ENCODE assay signal across 21 mouse cellular contexts in genomic region chr3:121157546-121158330, GRCm38 (mm10). TPM values are rescaled to one million over a fixed set of nuclear protein-coding genes. Genes with fewer than 3 reads are reported as not detected.
A peak's percentile ranks its signal among the peaks of the same experiment; 100 is the strongest.
DNase-seq lines count a peak whose midpoint lies in the region; ATAC-seq and TF ChIP-seq lines count a peak whose summit lies in the region.
"Had no signal": no experiment of that assay in that cellular context is flagged by ENCODE, and none has a peak within 500 bp of the region (broad histone marks: within the 10 kb centered on the region; RNA-seq: fewer than 3 reads in every experiment).

No protein-coding gene starts in this region.

- no peaks in the 10 kb centered on the region for H3K27me3 ChIP-seq in forebrain, embryonic 12.5 days
- no peaks in the 10 kb centered on the region for H3K27me3 ChIP-seq in forebrain, postnatal 0 days (ENCODE audit: insufficient read depth, low read length)
- H3K27me3 ChIP-seq: CH12.LX; embryonic facial prominence, embryonic 12.5 days; liver, embryonic 13.5 days; midbrain, embryonic 12.5 days had no signal

- peak overlapping the region; percentile 24; the same call in 1 of the 2 replicates for H3K4me2 ChIP-seq in forebrain, embryonic 12.5 days
- peak overlapping the region; percentile 34 for H3K4me2 ChIP-seq in forebrain, postnatal 0 days (ENCODE audit: low read depth)
- H3K4me2 ChIP-seq: embryonic facial prominence, embryonic 12.5 days; liver, embryonic 13.5 days; midbrain, embryonic 12.5 days had no signal

- intact Hi-C loops in left cerebral cortex, postnatal 4 days (cut with DNase I) = no loop called here
- intact Hi-C loops in left cerebral cortex, postnatal 10 days (cut with DNase I) = no loop called here

- WGBS in forebrain, embryonic 12.5 days = 61% methylated on average over 10 of the region's 10 CpGs
- WGBS in forebrain, postnatal 0 days = 53% methylated on average over 10 of the region's 10 CpGs

- H3K27ac ChIP-seq in forebrain, embryonic 12.5 days = peak overlapping the region; percentile 58; the same call in 1 of the 2 replicates
- peak overlapping the region; percentile 45 for H3K27ac ChIP-seq in forebrain, postnatal 0 days (ENCODE audit: low read depth, low read length)
- H3K27ac ChIP-seq: embryonic facial prominence, embryonic 12.5 days; heart, embryonic 10.5 days; liver, embryonic 13.5 days; midbrain, embryonic 12.5 days had no signal

- H3K4me3 ChIP-seq in forebrain, embryonic 12.5 days (replicated peaks) = no peak overlapping the region
- H3K4me3 ChIP-seq in forebrain, postnatal 0 days (ENCODE audit: low read depth, low read length) = no peak overlapping the region; the same call in 1 of the 2 replicates
- H3K4me3 ChIP-seq: embryonic facial prominence, embryonic 12.5 days; heart, embryonic 10.5 days; liver, embryonic 13.5 days; midbrain, embryonic 12.5 days had no signal

- peak; percentile 11; the same call in 1 of the 2 replicates for TF ChIP-seq CTCF in forebrain, postnatal 0 days (IDR thresholded peaks at IDR 0.05; ENCODE audit: low read depth)

- peaks cover 22% of the 10 kb centered on the region for H3K4me1 ChIP-seq in forebrain, embryonic 12.5 days
- H3K4me1 ChIP-seq in forebrain, postnatal 0 days (ENCODE audit: insufficient read depth) = 0 out of 2 replicates have a peak, but pooled peaks cover 12% of the 10 kb centered on the region
- H3K4me1 ChIP-seq: heart, embryonic 10.5 days; liver, embryonic 13.5 days had no signal

- H3K9me3 ChIP-seq in forebrain, embryonic 12.5 days = no peaks in the 10 kb centered on the region
- no peaks in the 10 kb centered on the region for H3K9me3 ChIP-seq in forebrain, postnatal 0 days (ENCODE audit: low read length)
- H3K9me3 ChIP-seq: embryonic facial prominence, embryonic 12.5 days; G1E; heart, embryonic 10.5 days; liver, embryonic 13.5 days; midbrain, embryonic 12.5 days had no signal

- H3K36me3 ChIP-seq in forebrain, embryonic 12.5 days (replicated peaks) = no peaks in the 10 kb centered on the region
- no peaks in the 10 kb centered on the region for H3K36me3 ChIP-seq in forebrain, postnatal 0 days (ENCODE audit: insufficient read depth)
- H3K36me3 ChIP-seq: embryonic facial prominence, embryonic 12.5 days; heart, embryonic 10.5 days; liver, embryonic 13.5 days; midbrain, embryonic 12.5 days had no signal

- no peak overlapping the region for H3K9ac ChIP-seq in forebrain, embryonic 12.5 days
- H3K9ac ChIP-seq in forebrain, postnatal 0 days = 0 out of 2 replicates have a peak overlapping the region, but pooled peaks have one; percentile 18
- H3K9ac ChIP-seq: embryonic facial prominence, embryonic 12.5 days; liver, embryonic 13.5 days; midbrain, embryonic 12.5 days had no signal

- peak; percentile 8 to 33 for DNase-seq in cerebellum, postnatal 36 days
- DNase-seq in cerebellum, adult 8-10 months = no peak
- DNase-seq in left cerebral cortex, postnatal 4 days = peak; percentile 39
- no peak for DNase-seq in left cerebral cortex, postnatal 10 days (ENCODE audit: extremely low spot score in 1 of 2, low spot score in 2 of 2)
- peak; percentile 40 for DNase-seq in forebrain, postnatal 0 days
- DNase-seq in urinary bladder, postnatal 36 days (ENCODE audit: low spot score in 2 of 2) = no peak
- DNase-seq: adrenal gland, adult 8-10 months; B cell, adult 2 months; heart, postnatal 4 days; kidney, postnatal 25 days; liver, embryonic 13.5 days; lung, adult 2 months; lung, postnatal 14 days; right cerebral cortex, postnatal 14 days had no signal

- ATAC-seq in forebrain, embryonic 12.5 days (ENCODE audit: low FRiP score) = no peak
- ATAC-seq in forebrain, postnatal 0 days = no peak
- ATAC-seq: intestine, postnatal 0 days had no signal

RNA-seq across cellular contexts. Expression of gene Rwdd3, which starts 13.8 kb away (rescaled TPM):
- 10 to 100 TPM; 23.1 to 27.4 TPM for total RNA-seq in left cerebral cortex, postnatal 4 days (2021)
- 10 to 100 TPM; 14.9 to 16.5 TPM for total RNA-seq in left cerebral cortex, postnatal 10 days (2021)
- 14.2 and 17.5 TPM in 2 replicates for polyA plus RNA-seq in forebrain, embryonic 12.5 days (2016; fragmentation: Nextera tagmentation; extraction: Ambion mirVana)
- 15.8 and 16.4 TPM in 2 replicates for total RNA-seq in forebrain, postnatal 0 days (2014; rRNA removed)
- polyA plus RNA-seq in forebrain, postnatal 0 days (2015; fragmentation: Nextera tagmentation; extraction: Ambion mirVana) = 19.6 and 19.9 TPM in 2 replicates

Comparison
In these comparisons a context has a peak if more than half of its experiments do, and no peak if none do; other contexts are left out.
1. DNase-seq: peak in cerebellum, postnatal 36 days (2 of 2), left cerebral cortex, postnatal 4 days (single experiment) and forebrain, postnatal 0 days (single experiment); none in cerebellum, adult 8-10 months (single experiment), left cerebral cortex, postnatal 10 days (0 of 2) and urinary bladder, postnatal 36 days (0 of 2).